Mouse (Mus musculus) spleen, adult 2 months (tissue): Measurements from ENCODE around the gene Cs. TPM values are rescaled to one million over a fixed set of nuclear protein-coding genes. Genes with fewer than 3 reads are reported as not detected.

Experiments used
- DNase-seq, 2 experiments: peaks; one replicate each; pipeline versions ENCODE4 v3.0.0 to v3.0.0-alpha.2; 2012 to 2021; ENCODE audit warnings: low spot score in 2 of 2, low read depth in 1 of 2
- H3K27ac ChIP-seq: fragments of 200-500 bp; 2 replicates; pipeline ENCODE4 v1.5.1; 2012; ENCODE audit warnings: low read length, inconsistent platforms; ENCODE audit not compliant: insufficient read depth
- H3K27me3 ChIP-seq: fragments of 200-500 bp; 2 replicates; pipeline ENCODE4 v1.6.1; 2012; ENCODE audit warnings: mild to moderate bottlenecking, moderate library complexity, low read length, inconsistent platforms; ENCODE audit not compliant: control insufficient read depth, insufficient read depth
- H3K36me3 ChIP-seq: fragments of 200-500 bp; 2 replicates; pipeline ENCODE4 v1.6.1; 2012; ENCODE audit warnings: mild to moderate bottlenecking, low read length, inconsistent platforms; ENCODE audit not compliant: control insufficient read depth, insufficient read depth
- H3K4me1 ChIP-seq: fragments of 200-500 bp; 2 replicates; pipeline ENCODE4 v1.6.1; 2011; ENCODE audit warnings: inconsistent platforms; ENCODE audit not compliant: control insufficient read depth, insufficient read depth, insufficient read length
- H3K4me3 ChIP-seq: fragments of 200-500 bp; 2 replicates; pipeline ENCODE4 v1.5.1; 2011; ENCODE audit warnings: mild to moderate bottlenecking, inconsistent platforms; ENCODE audit not compliant: insufficient read depth, insufficient read length; ENCODE audit errors: extremely low read depth
- CTCF ChIP-seq: fragments of 200-500 bp; IDR thresholded peaks from 2 replicates; pipeline ENCODE4 v1.5.1; 2011; ENCODE audit warnings: mild to moderate bottlenecking, inconsistent platforms; ENCODE audit not compliant: insufficient read depth, insufficient read length, insufficient replicate concordance; ENCODE audit errors: extremely low read depth
- POLR2A ChIP-seq: fragments of 200-500 bp; IDR thresholded peaks from 2 replicates; pipeline ENCODE4 v1.6.1; 2011; ENCODE audit warnings: low read depth, low read length, inconsistent platforms
- WGBS: fragments of 180-500 bp; shearing (Covaris S2); methylation state at CpG from one replicate; pipeline ENCODE4 v1.1.7; 2018; 5-methylcytosine and 5-hydroxymethylcytosine counted together
- polyA plus RNA-seq: library from polyadenylated mRNA; depleted of rRNA; stranded (reverse); fragments of >200 nt; gene quantifications from 2 replicates; pipeline ENCODE4 v1.2.3, GENCODE M21; 2012

The Cs gene
- polyA plus RNA-seq, 1 experiment = 70.4 TPM

DNA sequence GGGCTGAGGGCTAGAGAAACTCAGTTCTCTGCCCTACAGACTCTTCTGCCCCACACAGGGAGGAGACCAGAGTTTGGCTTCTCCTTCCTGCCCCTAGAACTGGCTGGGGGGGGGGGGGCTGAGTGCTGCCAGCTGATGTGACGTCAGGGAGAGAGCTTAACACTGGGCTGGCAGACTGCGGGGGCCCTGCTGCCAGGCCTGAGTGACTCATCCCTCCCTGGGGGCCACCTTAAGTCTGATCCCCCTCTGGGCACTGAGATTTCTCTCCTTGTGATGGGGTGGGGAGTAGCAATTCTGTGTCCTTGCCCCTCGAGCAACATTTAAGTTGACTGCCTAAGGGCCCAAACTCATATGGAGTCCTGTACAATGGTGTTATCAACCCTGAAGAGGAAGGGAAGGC, 40.9 kb downstream of the Cs start:
- Histone ChIP-seq H3K36me3 (peaks cover 28% of the 10 kb centered on the region), H3K4me3 (no peak overlapping the region), H3K27ac (no peak overlapping the region), H3K27me3 (no peaks in the 10 kb centered on the region), H3K4me1 (peaks cover 9% of the 10 kb centered on the region; the same call in 1 of the 2 replicates)
- WGBS = 81% methylated on average over 3 of the region's 3 CpGs
- DNase-seq = no peak
- TF ChIP-seq POLR2A (no peak), CTCF (no peak)

DNA sequence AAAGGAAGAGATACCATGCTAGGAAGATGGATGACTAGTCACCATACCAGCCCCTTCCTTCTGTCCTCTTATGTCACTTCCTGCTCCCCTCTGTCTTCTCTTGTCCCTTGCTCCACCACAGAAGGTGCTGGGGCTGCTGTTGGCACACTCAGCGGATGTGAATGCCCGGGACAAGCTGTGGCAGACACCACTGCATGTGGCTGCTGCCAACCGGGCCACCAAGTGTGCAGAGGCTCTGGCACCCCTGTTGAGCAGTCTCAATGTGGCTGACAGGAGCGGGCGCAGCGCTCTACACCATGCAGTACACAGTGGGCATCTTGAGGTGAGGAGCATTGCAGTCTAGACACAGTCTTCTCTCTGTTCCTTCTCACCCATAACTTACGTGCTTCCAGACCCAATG, 41.7 kb downstream of the Cs start:
- Histone ChIP-seq H3K4me3 (no peak overlapping the region), H3K4me1 (peaks cover 9% of the 10 kb centered on the region; the same call in 1 of the 2 replicates)

GRCm38 (mm10) chr10:128380565-128380964, 43.0 kb downstream of the Cs start:
- Histone ChIP-seq H3K36me3 (peaks cover 43% of the 10 kb centered on the region), H3K4me1 (peaks cover 9% of the 10 kb centered on the region; the same call in 1 of the 2 replicates), H3K27me3 (no peaks in the 10 kb centered on the region), H3K27ac (no peak overlapping the region), H3K4me3 (no peak overlapping the region)
- no peak for TF ChIP-seq POLR2A
- TF ChIP-seq CTCF = no peak
- whole genome bisulfite sequencing = 87% methylated on average over 5 of the region's 5 CpGs
- no peak for DNase-seq

More for the DNA sequence above, 41.7 kb downstream of the Cs start:
- H3K27ac ChIP-seq = no peak overlapping the region
- TF ChIP-seq POLR2A (no peak), CTCF (no peak)
- no peaks in the 10 kb centered on the region for H3K27me3 ChIP-seq
- DNase-seq = no peak
- WGBS = 98% methylated on average over 7 of the region's 7 CpGs
- H3K36me3 ChIP-seq = peaks cover 35% of the 10 kb centered on the region

- Histone ChIP-seq H3K27me3 (no peaks in the 10 kb centered on the region), H3K4me1 (peaks cover 6% of the 10 kb centered on the region; the same call in 1 of the 2 replicates), H3K27ac (no peak overlapping the region), H3K4me3 (no peak overlapping the region), H3K36me3 (peaks cover 58% of the 10 kb centered on the region)
- DNase-seq = no peak
- 94% methylated on average over 8 of the region's 8 CpGs for WGBS
- TF ChIP-seq CTCF (no peak), POLR2A (no peak)
Measured at GRCm38 (mm10) chr10:128382482-128382881, 44.9 kb downstream of the Cs start.

- peaks cover 79% of the 10 kb centered on the region for H3K36me3 ChIP-seq
- WGBS = 92% methylated on average over 7 of the region's 7 CpGs
- H3K4me3 ChIP-seq = no peak overlapping the region
- H3K4me1 ChIP-seq = no peaks in the 10 kb centered on the region
- H3K27ac ChIP-seq = no peak overlapping the region
- H3K27me3 ChIP-seq = no peaks in the 10 kb centered on the region
- DNase-seq = no peak
- TF ChIP-seq POLR2A = no peak
- TF ChIP-seq CTCF = no peak
Measured at GRCm38 (mm10) chr10:128385902-128386301, 48.4 kb downstream of the Cs start.

GRCm38 (mm10) chr10:128388941-128389340, 51.4 kb downstream of the Cs start:
- peaks cover 69% of the 10 kb centered on the region for H3K36me3 ChIP-seq
- no peak overlapping the region for H3K27ac ChIP-seq
- TF ChIP-seq CTCF (no peak), POLR2A (no peak)
- WGBS = 92% methylated on average over 14 of the region's 14 CpGs
- no peaks in the 10 kb centered on the region for H3K4me1 ChIP-seq
- H3K4me3 ChIP-seq = no peak overlapping the region
- DNase-seq = no peak
- no peaks in the 10 kb centered on the region for H3K27me3 ChIP-seq

DNA sequence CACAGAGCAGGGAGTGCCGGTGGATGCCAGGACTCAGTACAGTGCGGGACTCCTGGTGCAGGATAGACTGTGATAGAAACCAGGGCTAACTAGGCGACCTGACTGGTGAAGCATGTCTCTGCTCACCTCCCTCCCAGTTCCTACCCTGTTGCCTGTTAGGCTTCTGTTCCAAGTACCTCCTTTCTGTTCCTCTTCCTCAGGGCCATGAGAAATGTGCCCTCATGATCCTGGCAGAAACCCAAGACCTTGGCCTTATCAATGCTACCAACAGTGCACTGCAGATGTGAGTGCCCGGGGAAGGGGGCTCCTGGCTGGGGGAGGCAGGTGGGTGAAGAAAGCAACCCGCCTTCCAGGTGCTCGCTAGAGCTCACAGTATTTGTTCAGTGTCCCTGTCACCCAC, 52.0 kb downstream of the Cs start:
- TF ChIP-seq POLR2A (no peak), CTCF (no peak)
- Histone ChIP-seq H3K4me3 (no peak overlapping the region), H3K4me1 (no peaks in the 10 kb centered on the region), H3K27ac (no peak overlapping the region), H3K27me3 (no peaks in the 10 kb centered on the region), H3K36me3 (peaks cover 67% of the 10 kb centered on the region)
- 68% methylated on average over 6 of the region's 6 CpGs for WGBS
- no peak for DNase-seq
